Mouse (Mus musculus) liver, embryonic 14.5 days (tissue): Measurements from ENCODE around the gene Cspg4.

Experiments used
- CTCF ChIP-seq: IDR thresholded peaks from 2 replicates; pipeline ENCODE4 v1.5.1; 2016; ENCODE audit warnings: antibody characterized with exemption, low read depth, control low read depth
- EP300 ChIP-seq: IDR thresholded peaks from 2 replicates; pipeline ENCODE4 v1.6.1; 2016; ENCODE audit warnings: antibody characterized with exemption, low read depth

- no peak for TF ChIP-seq CTCF
- no peak for TF ChIP-seq EP300
Measured at GRCm38 (mm10) chr9:56924651-56925027, 59.8 kb downstream of the Cspg4 start.
